Mouse (Mus musculus): ENCODE measurements around the gene Lrguk. TPM values are rescaled to one million over a fixed set of nuclear protein-coding genes. Genes with fewer than 3 reads are reported as not detected.
A peak's percentile ranks its signal among the peaks of the same experiment; 100 is the strongest.

The Lrguk gene
- polyA plus RNA-seq, 1 experiment from 2014 or later: 2.0 TPM

- Histone ChIP-seq H3K9me3 (ENCODE audit: control insufficient read depth, low read length) (no peaks in the 10 kb centered on the region), H3K27ac (ENCODE audit: low read depth, low read length) (no peak overlapping the region), H3K27me3 (ENCODE audit: control insufficient read depth, insufficient read depth, low read length) (no peaks in the 10 kb centered on the region), H3K36me3 (ENCODE audit: control insufficient read depth, insufficient read depth, low read length) (no peaks in the 10 kb centered on the region), H3K9ac (ENCODE audit: low read depth, low read length) (no peak overlapping the region), H3K4me2 (replicated peaks; ENCODE audit: low read depth, low read length) (no peak overlapping the region), H3K4me1 (ENCODE audit: control insufficient read depth, insufficient read depth, low read length) (no peaks in the 10 kb centered on the region), H3K4me3 (ENCODE audit: low read length) (no peak overlapping the region)
- ATAC-seq (ENCODE audit: low FRiP score, low TSS enrichment): no peak
- 85% methylated on average over 4 of the region's 4 CpGs for WGBS
Measured at GRCm38 (mm10) chr6:34087701-34088100, 58.5 kb downstream of the Lrguk start.

GRCm38 (mm10) chr6:34088986-34089385, 59.7 kb downstream of the Lrguk start:
- Histone ChIP-seq H3K9me3 (ENCODE audit: control insufficient read depth, low read length) (no peaks in the 10 kb centered on the region), H3K27me3 (ENCODE audit: control insufficient read depth, insufficient read depth, low read length) (no peaks in the 10 kb centered on the region), H3K9ac (ENCODE audit: low read depth, low read length) (no peak overlapping the region), H3K4me3 (ENCODE audit: low read length) (no peak overlapping the region), H3K36me3 (ENCODE audit: control insufficient read depth, insufficient read depth, low read length) (no peaks in the 10 kb centered on the region), H3K4me1 (ENCODE audit: control insufficient read depth, insufficient read depth, low read length) (no peaks in the 10 kb centered on the region), H3K27ac (ENCODE audit: low read depth, low read length) (no peak overlapping the region), H3K4me2 (replicated peaks; ENCODE audit: low read depth, low read length) (no peak overlapping the region)
- ATAC-seq (ENCODE audit: low FRiP score, low TSS enrichment): no peak
- 60% methylated on average over 3 of the region's 3 CpGs for WGBS

- H3K27me3 ChIP-seq (ENCODE audit: control insufficient read depth, insufficient read depth, low read length): no peaks in the 10 kb centered on the region
- no peak overlapping the region for H3K9ac ChIP-seq (ENCODE audit: low read depth, low read length)
- H3K27ac ChIP-seq (ENCODE audit: low read depth, low read length): no peak overlapping the region
- H3K4me3 ChIP-seq (ENCODE audit: low read length): no peak overlapping the region
- H3K36me3 ChIP-seq (ENCODE audit: control insufficient read depth, insufficient read depth, low read length): no peaks in the 10 kb centered on the region
- ATAC-seq (ENCODE audit: low FRiP score, low TSS enrichment): peak; percentile 56; the same call in 1 of the 2 replicates
- no peak overlapping the region for H3K4me2 ChIP-seq (replicated peaks; ENCODE audit: low read depth, low read length)
- H3K9me3 ChIP-seq (ENCODE audit: control insufficient read depth, low read length): no peaks in the 10 kb centered on the region
- H3K4me1 ChIP-seq (ENCODE audit: control insufficient read depth, insufficient read depth, low read length): peaks cover 3% of the 10 kb centered on the region; the same call in 1 of the 2 replicates
- 40% methylated on average over 3 of the region's 3 CpGs for WGBS
Measured at GRCm38 (mm10) chr6:34091537-34091936, 62.3 kb downstream of the Lrguk start.

- Histone ChIP-seq H3K4me1 (ENCODE audit: control insufficient read depth, insufficient read depth, low read length) (peaks cover 3% of the 10 kb centered on the region; the same call in 1 of the 2 replicates), H3K4me2 (replicated peaks; ENCODE audit: low read depth, low read length) (no peak overlapping the region), H3K27me3 (ENCODE audit: control insufficient read depth, insufficient read depth, low read length) (no peaks in the 10 kb centered on the region), H3K9ac (ENCODE audit: low read depth, low read length) (no peak overlapping the region), H3K9me3 (ENCODE audit: control insufficient read depth, low read length) (0 out of 2 replicates have a peak, but pooled peaks cover 3% of the 10 kb centered on the region), H3K4me3 (ENCODE audit: low read length) (no peak overlapping the region), H3K27ac (ENCODE audit: low read depth, low read length) (no peak overlapping the region), H3K36me3 (ENCODE audit: control insufficient read depth, insufficient read depth, low read length) (no peaks in the 10 kb centered on the region)
- ATAC-seq (ENCODE audit: low FRiP score, low TSS enrichment): peak; percentile 74; the same call in 1 of the 2 replicates
- 53% methylated on average over 6 of the region's 6 CpGs for WGBS
Measured at GRCm38 (mm10) chr6:34096274-34096673, 67.0 kb downstream of the Lrguk start.

DNA sequence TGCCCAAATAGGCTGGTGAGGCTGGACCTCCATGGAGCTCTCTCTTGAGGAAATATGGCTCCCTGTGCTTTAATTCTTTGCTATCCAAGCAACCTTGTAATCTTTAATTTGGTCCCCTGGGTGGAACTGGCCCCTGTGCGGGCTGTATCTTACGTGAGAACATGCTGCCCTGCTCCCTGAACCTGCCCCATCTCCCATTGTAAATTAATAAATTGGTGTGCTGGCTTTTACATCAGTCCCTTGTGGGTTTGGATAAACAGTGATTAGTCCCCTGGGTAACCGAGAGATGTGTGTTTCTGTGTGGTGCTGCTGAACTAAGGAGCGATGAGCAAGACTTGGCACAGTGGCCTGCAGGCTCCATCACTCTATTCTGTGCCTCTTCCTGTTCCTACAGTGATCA, 67.7 kb downstream of the Lrguk start:
- no peak overlapping the region for H3K4me3 ChIP-seq (ENCODE audit: low read length)
- WGBS: 87% methylated on average over 4 of the region's 4 CpGs

DNA sequence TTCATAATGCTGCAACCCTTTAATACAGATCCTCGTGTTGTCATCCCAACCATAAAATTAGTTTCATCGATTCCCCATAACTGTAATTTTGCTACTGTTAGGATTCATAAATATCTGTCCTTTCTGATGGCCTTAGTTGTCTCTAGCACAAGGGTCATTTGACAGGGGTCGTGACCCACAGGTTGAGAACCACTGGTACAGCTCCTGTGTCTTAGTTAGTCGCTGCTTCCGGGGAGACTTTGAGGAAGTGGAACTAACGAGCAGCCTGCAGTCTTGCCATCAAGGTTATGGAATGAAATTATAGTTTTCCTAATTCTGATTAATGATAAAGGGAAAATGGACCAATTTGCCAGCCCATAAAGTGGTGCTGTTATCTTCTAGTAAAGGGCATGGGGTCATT, 70.5 kb downstream of the Lrguk start:
- Histone ChIP-seq H3K27ac (ENCODE audit: low read depth, low read length) (no peak overlapping the region), H3K9ac (ENCODE audit: low read depth, low read length) (no peak overlapping the region), H3K4me1 (ENCODE audit: control insufficient read depth, insufficient read depth, low read length) (peaks cover 3% of the 10 kb centered on the region; the same call in 1 of the 2 replicates), H3K36me3 (ENCODE audit: control insufficient read depth, insufficient read depth, low read length) (no peaks in the 10 kb centered on the region), H3K4me3 (ENCODE audit: low read length) (no peak overlapping the region), H3K9me3 (ENCODE audit: control insufficient read depth, low read length) (0 out of 2 replicates have a peak, but pooled peaks cover 3% of the 10 kb centered on the region), H3K4me2 (replicated peaks; ENCODE audit: low read depth, low read length) (no peak overlapping the region), H3K27me3 (ENCODE audit: control insufficient read depth, insufficient read depth, low read length) (no peaks in the 10 kb centered on the region)
- ATAC-seq (ENCODE audit: low FRiP score, low TSS enrichment): no peak
- 82% methylated on average over 6 of the region's 6 CpGs for WGBS

More for the DNA sequence above, 67.7 kb downstream of the Lrguk start:
- no peak overlapping the region for H3K4me2 ChIP-seq (replicated peaks; ENCODE audit: low read depth, low read length)
- H3K9ac ChIP-seq (ENCODE audit: low read depth, low read length): no peak overlapping the region
- H3K27me3 ChIP-seq (ENCODE audit: control insufficient read depth, insufficient read depth, low read length): no peaks in the 10 kb centered on the region
- no peaks in the 10 kb centered on the region for H3K36me3 ChIP-seq (ENCODE audit: control insufficient read depth, insufficient read depth, low read length)
- H3K27ac ChIP-seq (ENCODE audit: low read depth, low read length): no peak overlapping the region
- no peak for ATAC-seq (ENCODE audit: low FRiP score, low TSS enrichment)
- peaks cover 3% of the 10 kb centered on the region; the same call in 1 of the 2 replicates for H3K4me1 ChIP-seq (ENCODE audit: control insufficient read depth, insufficient read depth, low read length)
- H3K9me3 ChIP-seq (ENCODE audit: control insufficient read depth, low read length): 0 out of 2 replicates have a peak, but pooled peaks cover 3% of the 10 kb centered on the region

DNA sequence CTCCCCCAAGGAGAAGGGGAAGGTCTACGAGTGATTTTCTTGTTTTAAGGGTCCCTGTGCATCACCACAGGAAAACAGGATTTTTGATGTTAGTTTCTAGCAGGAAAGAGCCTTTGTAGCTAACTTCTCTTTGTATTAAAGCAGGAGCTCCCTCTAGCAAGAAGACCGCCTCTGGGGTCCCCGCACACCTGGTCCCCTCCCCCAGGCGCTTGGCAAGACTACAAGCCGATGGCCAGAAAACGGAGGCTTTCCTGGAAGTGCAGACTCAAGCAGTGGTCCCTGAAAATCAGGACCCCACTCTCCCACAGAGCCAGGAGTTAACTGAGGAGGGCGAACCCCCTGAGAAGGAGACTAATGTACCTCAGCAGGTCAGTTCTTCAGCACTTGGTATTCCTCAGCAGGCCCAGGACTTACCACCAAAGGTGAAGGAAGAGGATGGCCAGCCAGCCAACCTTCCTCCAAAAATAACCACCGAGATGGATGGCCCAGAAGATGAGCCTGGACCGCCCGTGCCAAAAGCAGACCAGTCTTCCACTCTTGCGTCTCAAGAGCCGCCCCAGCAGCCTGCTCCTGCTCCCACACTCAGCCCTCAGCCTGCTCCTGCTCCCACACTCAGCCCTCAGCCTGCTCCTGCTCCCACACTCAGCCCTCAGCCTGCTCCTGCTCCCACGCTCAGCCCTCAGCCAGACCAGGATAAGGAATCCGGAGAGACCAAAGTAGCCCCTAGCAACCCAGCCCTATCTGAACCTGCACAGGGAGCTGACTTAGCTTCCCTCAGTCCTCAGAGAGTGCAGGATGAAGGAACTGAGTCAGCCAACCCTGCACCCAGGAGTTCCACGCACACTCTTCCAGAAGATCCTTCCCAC, 72.5 kb downstream of the Lrguk start:
- no peak overlapping the region for H3K9ac ChIP-seq (ENCODE audit: low read depth, low read length)
- no peak overlapping the region for H3K27ac ChIP-seq (ENCODE audit: low read depth, low read length)
- H3K4me3 ChIP-seq (ENCODE audit: low read length): no peak overlapping the region
- no peaks in the 10 kb centered on the region for H3K4me1 ChIP-seq (ENCODE audit: control insufficient read depth, insufficient read depth, low read length)
- no peak overlapping the region for H3K4me2 ChIP-seq (replicated peaks; ENCODE audit: low read depth, low read length)
- 0 out of 2 replicates have a peak, but pooled peaks cover 3% of the 10 kb centered on the region for H3K9me3 ChIP-seq (ENCODE audit: control insufficient read depth, low read length)
- H3K36me3 ChIP-seq (ENCODE audit: control insufficient read depth, insufficient read depth, low read length): no peaks in the 10 kb centered on the region
- no peaks in the 10 kb centered on the region for H3K27me3 ChIP-seq (ENCODE audit: control insufficient read depth, insufficient read depth, low read length)
- ATAC-seq (ENCODE audit: low FRiP score, low TSS enrichment): no peak
- WGBS: 75% methylated on average over 15 of the region's 15 CpGs

DNA sequence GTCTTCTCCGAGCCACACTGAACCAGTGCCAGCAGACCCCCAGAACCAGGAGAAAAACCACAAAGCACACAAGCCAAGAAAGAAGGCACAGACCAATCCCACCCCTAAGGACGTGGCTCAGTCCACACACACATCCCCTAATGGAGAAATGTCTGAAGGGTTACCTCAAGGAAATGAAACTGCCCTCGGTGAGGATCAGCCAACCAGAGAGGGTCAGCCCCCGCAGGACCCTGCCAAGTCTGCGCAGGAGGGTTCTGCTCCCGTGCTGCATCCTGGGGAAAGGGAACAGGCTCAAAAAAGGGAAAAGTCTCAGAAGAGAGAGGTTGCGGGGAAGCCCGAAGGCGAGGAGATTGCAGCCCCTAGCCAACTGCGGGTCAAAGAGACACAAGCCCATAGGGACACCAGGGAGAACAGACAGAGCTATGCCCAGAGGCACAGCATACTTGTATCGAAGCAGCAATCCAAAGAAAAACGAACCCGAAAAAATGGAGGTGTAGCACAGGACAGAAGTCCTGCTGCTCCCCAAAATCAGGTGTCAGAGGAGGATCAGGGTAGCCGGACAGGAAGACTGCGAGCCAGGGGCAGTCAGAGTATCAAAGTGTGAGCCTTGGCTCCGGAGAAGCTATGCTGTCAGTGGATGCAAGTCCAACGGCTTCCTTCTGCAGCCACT, 74.1 kb downstream of the Lrguk start:
- Histone ChIP-seq H3K27ac (ENCODE audit: low read depth, low read length) (no peak overlapping the region), H3K9ac (ENCODE audit: low read depth, low read length) (no peak overlapping the region), H3K4me3 (ENCODE audit: low read length) (no peak overlapping the region), H3K27me3 (ENCODE audit: control insufficient read depth, insufficient read depth, low read length) (no peaks in the 10 kb centered on the region), H3K36me3 (ENCODE audit: control insufficient read depth, insufficient read depth, low read length) (no peaks in the 10 kb centered on the region), H3K4me2 (replicated peaks; ENCODE audit: low read depth, low read length) (no peak overlapping the region), H3K9me3 (ENCODE audit: control insufficient read depth, low read length) (no peaks in the 10 kb centered on the region), H3K4me1 (ENCODE audit: control insufficient read depth, insufficient read depth, low read length) (no peaks in the 10 kb centered on the region)
- 78% methylated on average over 17 of the region's 17 CpGs for WGBS
- ATAC-seq (ENCODE audit: low FRiP score, low TSS enrichment): no peak

- H3K4me3 ChIP-seq (ENCODE audit: low read length): no peak overlapping the region
- no peak overlapping the region for H3K9ac ChIP-seq (ENCODE audit: low read depth, low read length)
- H3K9me3 ChIP-seq (ENCODE audit: control insufficient read depth, low read length): no peaks in the 10 kb centered on the region
- H3K4me1 ChIP-seq (ENCODE audit: control insufficient read depth, insufficient read depth, low read length): no peaks in the 10 kb centered on the region
- no peak for ATAC-seq (ENCODE audit: low FRiP score, low TSS enrichment)
- H3K27me3 ChIP-seq (ENCODE audit: control insufficient read depth, insufficient read depth, low read length): no peaks in the 10 kb centered on the region
- WGBS: 55% methylated on average over 10 of the region's 10 CpGs
- H3K4me2 ChIP-seq (replicated peaks; ENCODE audit: low read depth, low read length): no peak overlapping the region
- H3K36me3 ChIP-seq (ENCODE audit: control insufficient read depth, insufficient read depth, low read length): no peaks in the 10 kb centered on the region
- H3K27ac ChIP-seq (ENCODE audit: low read depth, low read length): no peak overlapping the region
Measured at GRCm38 (mm10) chr6:34110571-34110970, 81.3 kb downstream of the Lrguk start.

Measured in kidney, embryonic 14.5 days (tissue).